Mouse (Mus musculus) gastrocnemius, postnatal 10 days (tissue): ENCODE data around the gene Hbb-bh1. TPM values are rescaled to one million over a fixed set of nuclear protein-coding genes. Genes with fewer than 3 reads are reported as not detected.
"Not testable (repeated sequence)": the region's sequence is repeated elsewhere in the genome, so short reads cannot be mapped to it uniquely, and the experiment has no call there.

Source experiments
- DNase-seq: peaks from one replicate; pipeline ENCODE4 v3.0.0; 2021; ENCODE audit warnings: mixed read lengths
- total RNA-seq, 2 experiments: library from RNA; stranded (reverse); gene quantifications; 2 replicates each; pipeline ENCODE4 v1.2.3; 2021

Hbb-bh1 gene
- total RNA-seq, 2 experiments from 2014 or later, result not detected

GRCm38 (mm10) chr7:103812174-103812573, 30.8 kb downstream of the Hbb-bh1 start:
- DNase-seq, result no peak

GRCm38 (mm10) chr7:103811223-103811845, 31.6 kb downstream of the Hbb-bh1 start:
- no peak for DNase-seq

GRCm38 (mm10) chr7:103810746-103811145, 32.2 kb downstream of the Hbb-bh1 start:
- no peak for DNase-seq

- DNase-seq, result no peak
Observed at GRCm38 (mm10) chr7:103810296-103810695, 32.7 kb downstream of the Hbb-bh1 start.

- DNase-seq, result no peak
Observed at GRCm38 (mm10) chr7:103809801-103810155, 33.2 kb downstream of the Hbb-bh1 start.

GRCm38 (mm10) chr7:103808971-103809800, 33.8 kb downstream of the Hbb-bh1 start:
- DNase-seq, result no peak

- not testable (repeated sequence) for DNase-seq
Observed at GRCm38 (mm10) chr7:103808120-103808519, 34.8 kb downstream of the Hbb-bh1 start.

GRCm38 (mm10) chr7:103806856-103807255, 36.1 kb downstream of the Hbb-bh1 start:
- DNase-seq, result no peak

- DNase-seq, result no peak
Observed at GRCm38 (mm10) chr7:103792669-103793388, 50.1 kb downstream of the Hbb-bh1 start.

GRCm38 (mm10) chr7:103791721-103792120, 51.2 kb downstream of the Hbb-bh1 start, which contains the start of gene Olfr67:
Gene Olfr67, minus strand, starts transcription at chr7:103791821.
- no peak for DNase-seq

Other genes with a start within 250 kb of the Hbb-bh1 start
- gene Olfr619, start 242.6 kb downstream of the Hbb-bh1 start, total RNA-seq, result not detected
- gene Olfr620, start 230.6 kb downstream of the Hbb-bh1 start, total RNA-seq, result not detected
- not detected for gene Olfr622, start 200.5 kb downstream of the Hbb-bh1 start, total RNA-seq
- gene Olfr623, start 179.5 kb downstream of the Hbb-bh1 start, total RNA-seq, result not detected
- gene Olfr624, start 172.0 kb downstream of the Hbb-bh1 start, total RNA-seq, result not detected
- gene Olfr625-ps1, start 160.4 kb downstream of the Hbb-bh1 start, total RNA-seq, result not detected
- not detected for gene Olfr243, start 128.5 kb downstream of the Hbb-bh1 start, total RNA-seq
- not detected for gene Olfr628, start 112.8 kb downstream of the Hbb-bh1 start, total RNA-seq
- gene Olfr629, start 98.2 kb downstream of the Hbb-bh1 start, total RNA-seq, result not detected
- gene Olfr630, start 85.8 kb downstream of the Hbb-bh1 start, total RNA-seq, result not detected
- gene Olfr69, start 71.6 kb downstream of the Hbb-bh1 start, total RNA-seq, result not detected
- not detected for gene Olfr68, start 63.5 kb downstream of the Hbb-bh1 start, total RNA-seq
- not detected for gene Olfr67, start 51.3 kb downstream of the Hbb-bh1 start, total RNA-seq
- 100 to 1,000 TPM; 105 to 167 TPM for gene Hbb-bt, start 29.2 kb downstream of the Hbb-bh1 start, total RNA-seq
- gene Hbb-bs, start 15.1 kb downstream of the Hbb-bh1 start, total RNA-seq, result 1,000 to 10,000 TPM in 1 of 2 experiments, 100 to 1,000 TPM in 1; 926 to 1,441 TPM
- gene Hbb-bh2, start 2.6 kb downstream of the Hbb-bh1 start, total RNA-seq, result not detected
- gene Hbb-y, start 10.1 kb upstream of the Hbb-bh1 start, total RNA-seq, result not detected
- not detected for gene Olfr66, start 43.1 kb upstream of the Hbb-bh1 start, total RNA-seq
- not detected for gene Olfr64, start 51.3 kb upstream of the Hbb-bh1 start, total RNA-seq
- gene Olfr65, start 60.3 kb upstream of the Hbb-bh1 start, total RNA-seq, result not detected
- gene Olfr631, start 85.7 kb upstream of the Hbb-bh1 start, total RNA-seq, result not detected
- not detected for gene Olfr632, start 91.2 kb upstream of the Hbb-bh1 start, total RNA-seq
- gene Olfr633, start 101.3 kb upstream of the Hbb-bh1 start, total RNA-seq, result not detected
- gene Olfr635, start 128.0 kb upstream of the Hbb-bh1 start, total RNA-seq, result not detected
- not detected for gene Olfr638, start 155.6 kb upstream of the Hbb-bh1 start, total RNA-seq
- gene Olfr639, start 174.1 kb upstream of the Hbb-bh1 start, total RNA-seq, result under 1 TPM; 0.02 to 0.05 TPM
- not detected for gene Olfr640, start 182.4 kb upstream of the Hbb-bh1 start, total RNA-seq
- gene Olfr641, start 192.3 kb upstream of the Hbb-bh1 start, total RNA-seq, result not detected
- not detected for gene Olfr642, start 209.5 kb upstream of the Hbb-bh1 start, total RNA-seq
- not detected for gene 4930516K23Rik, start 218.3 kb upstream of the Hbb-bh1 start, total RNA-seq
- gene Olfr644, start 228.7 kb upstream of the Hbb-bh1 start, total RNA-seq, result not detected
- gene Olfr645, start 242.3 kb upstream of the Hbb-bh1 start, total RNA-seq, result not detected